Mouse (Mus musculus) right cerebral cortex, postnatal 14 days (tissue): ENCODE data around the gene Ints14.

Experiments
- DNase-seq: peaks from one replicate; pipeline ENCODE4 v3.0.0; 2022

The Ints14 gene

DNA sequence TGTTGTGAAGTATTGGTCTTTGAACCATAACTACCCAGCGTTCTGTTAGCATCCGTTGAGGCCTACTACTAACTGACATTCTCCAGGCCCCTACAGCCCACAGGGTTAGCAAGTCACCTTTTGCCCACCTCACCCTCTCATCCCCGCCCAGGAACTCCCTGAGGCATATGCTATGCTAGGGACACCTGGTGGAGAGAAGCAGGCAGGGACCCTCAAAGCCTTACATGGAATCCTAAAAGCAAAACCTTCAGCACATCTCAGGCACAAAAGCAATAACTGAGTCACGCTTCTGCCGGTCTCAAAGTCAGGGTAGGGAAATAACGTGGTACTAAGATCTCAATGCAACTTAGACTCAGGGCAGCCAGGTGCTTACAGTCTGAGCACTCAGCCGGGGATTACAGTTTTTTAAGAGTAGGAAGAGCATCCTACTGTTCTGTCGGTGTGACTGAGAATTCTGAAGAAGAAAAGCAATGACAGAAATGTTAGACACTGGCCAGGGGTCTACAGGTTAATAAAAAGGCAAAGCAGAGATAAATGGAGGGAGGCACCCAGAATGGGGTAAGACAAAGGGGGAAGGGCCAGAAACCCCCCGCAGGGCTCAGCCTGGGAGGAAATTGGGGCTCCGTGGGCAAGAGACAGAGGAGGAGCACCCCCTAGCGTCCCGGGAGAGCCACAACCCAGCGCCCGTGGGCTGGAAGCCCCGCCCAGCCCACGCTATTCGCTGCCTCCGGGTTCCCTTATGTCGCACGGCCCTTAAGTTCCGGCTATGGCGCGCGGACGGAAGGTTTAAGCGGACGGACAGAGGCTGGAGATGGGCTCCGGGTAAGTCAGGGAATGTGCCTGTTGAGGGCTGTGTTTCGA is at the start of gene Ints14:
TSS of gene Ints14 (plus strand) at position 789 of the 861 bp plus-strand sequence.
- peak; percentile 96 for DNase-seq

DNA sequence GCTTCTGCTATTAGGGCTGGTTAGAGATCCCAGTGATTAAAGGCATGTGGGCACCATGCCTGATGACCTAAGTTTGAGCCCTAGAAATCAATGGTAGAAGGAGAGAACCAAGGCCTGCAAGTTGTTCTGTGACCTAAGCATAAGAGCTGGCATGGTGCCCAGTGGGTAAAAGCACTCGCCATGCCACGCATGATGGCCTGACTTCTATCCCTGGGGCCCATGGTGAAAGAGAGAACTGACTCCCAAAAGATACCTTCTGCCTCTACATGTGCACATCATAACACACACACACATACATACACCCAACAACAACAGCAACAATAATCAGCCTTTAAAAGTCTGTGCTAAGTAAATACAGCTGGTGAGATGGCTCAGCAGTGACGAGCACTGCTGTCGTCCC is 47.3 kb upstream of the Ints14 start:
- DNase-seq: no peak

DNA sequence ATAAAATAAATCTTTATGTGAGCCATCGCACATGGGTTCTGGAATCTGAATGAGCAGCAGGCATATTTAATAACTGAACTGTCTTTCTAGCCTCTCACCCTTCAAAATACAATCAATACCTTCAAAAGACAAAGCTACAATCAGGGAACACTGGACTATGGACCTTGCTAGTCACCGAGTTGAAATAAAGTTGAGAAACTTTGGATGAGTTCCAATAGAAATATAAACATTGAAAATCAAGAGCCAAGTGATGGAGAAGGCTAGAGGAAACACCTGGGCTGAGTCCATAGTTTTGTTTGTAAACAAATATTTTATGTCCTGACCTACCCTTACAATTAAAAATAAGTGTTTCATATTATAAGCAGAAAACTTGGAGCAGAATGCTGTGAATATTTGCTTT is 46.7 kb upstream of the Ints14 start:
- no peak for DNase-seq

DNA sequence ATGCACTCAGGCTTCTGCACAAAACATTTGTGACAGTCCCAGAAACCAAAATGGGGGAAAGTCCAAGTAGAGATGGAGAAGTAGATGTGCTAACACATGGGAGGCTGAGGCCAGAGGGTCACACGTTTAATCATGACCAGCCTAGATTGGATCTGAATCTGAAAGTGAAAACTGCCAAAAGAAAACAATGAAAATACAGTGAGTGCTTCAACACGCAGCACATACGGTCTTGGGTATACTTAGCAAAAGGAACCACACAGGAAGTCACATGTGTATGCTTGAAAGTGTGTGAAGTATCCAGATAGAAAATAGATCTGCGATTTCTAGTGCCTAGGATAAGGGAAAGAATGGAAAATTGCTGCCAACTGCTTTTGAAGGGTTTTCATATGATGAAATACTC is 46.1 kb upstream of the Ints14 start:
- no peak for DNase-seq

DNA sequence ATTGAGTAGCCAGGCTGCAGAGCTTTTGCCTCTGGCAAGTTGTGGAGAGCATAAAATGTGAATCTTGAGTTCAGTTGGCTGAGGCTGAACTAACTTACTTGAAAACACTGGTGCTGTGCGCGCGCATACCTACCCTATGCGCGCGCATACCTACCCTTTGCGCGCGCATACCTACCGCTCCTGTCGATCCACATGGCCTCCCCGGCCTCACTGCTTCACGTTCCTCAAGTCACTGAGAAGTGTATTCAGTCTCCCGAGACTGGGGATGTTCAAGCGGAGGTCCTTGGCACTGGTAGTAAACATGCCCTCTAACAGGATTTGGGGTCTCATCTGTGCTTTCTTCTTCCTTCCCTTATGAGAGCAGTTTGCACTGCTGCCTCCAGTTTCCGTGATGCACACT is 42.1 kb upstream of the Ints14 start:
- DNase-seq: no peak

DNA sequence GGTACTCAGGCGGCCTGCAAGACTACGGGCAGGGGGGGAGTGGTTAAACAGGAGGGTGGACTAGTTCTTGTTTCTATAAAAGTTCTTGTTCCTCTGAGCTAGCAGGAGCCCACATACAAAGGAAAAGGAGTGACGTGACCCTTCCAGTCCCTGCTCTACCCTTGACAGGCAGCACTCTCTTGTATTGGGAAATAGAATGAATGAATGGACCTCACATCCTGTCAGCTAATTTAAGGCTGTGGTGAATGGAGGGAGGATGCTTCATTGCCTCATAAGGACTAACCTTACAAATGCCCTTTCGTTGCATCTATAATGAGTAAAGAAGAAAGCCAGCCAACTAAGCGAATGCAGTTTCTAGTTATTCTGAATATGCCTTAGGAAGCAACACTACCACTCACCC is 34.9 kb upstream of the Ints14 start:
- no peak for DNase-seq

DNA sequence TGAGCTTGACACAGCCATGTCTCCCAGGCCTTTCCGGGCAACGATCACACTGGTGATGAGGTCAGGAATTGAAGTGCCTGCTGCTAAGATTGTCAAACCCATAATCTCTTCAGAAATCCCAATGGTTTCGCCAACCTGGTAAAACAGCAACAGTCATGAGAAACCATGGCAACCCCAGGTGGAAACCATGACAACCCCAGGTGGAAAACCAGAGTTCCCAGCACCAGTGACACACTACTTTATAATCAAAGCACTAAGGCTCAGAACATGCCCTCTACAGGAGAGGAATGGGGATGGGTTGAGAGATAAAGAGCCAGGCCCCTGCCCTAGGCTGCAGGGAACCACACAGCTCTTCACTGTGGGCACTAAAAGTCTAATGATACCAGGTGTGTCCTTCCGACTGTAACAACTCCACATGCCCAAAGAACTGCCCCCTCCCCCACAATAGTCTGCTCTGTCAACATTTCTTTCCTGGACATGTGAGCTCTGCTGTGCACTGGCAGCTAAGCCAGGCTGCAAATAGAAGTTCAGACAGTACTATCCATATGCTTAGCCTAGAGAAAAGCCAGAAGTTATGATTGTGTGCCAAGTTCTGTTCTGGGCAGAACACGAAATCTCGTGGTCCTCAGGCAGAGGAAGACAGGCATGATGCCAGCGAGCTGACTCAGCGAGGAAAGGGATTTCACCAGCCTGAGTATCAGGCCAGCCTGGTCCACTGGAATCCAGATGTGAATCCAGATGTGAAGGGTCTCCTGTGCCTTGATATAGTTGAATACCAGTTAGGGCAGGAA is 34.3 kb upstream of the Ints14 start:
- DNase-seq: peak; percentile 83

DNA sequence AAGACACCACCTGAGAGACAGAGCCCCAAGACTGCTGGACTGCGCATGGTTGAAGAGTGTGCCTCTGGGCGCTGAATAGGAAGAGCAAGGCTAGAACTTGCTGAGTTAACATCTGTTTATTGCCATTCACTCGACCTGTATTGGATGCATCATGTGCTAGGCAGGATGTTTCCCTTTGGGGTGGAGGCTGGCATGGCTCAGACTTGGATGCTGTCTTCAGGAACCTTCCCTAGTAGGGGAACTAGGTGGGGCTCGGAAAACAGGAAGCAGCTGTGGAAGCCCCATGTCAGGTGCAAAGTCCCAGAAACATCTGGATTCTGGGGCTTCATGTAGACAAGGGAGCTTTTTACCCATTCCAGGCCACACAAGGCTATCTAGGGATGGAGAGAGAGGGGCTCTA is 30.4 kb upstream of the Ints14 start:
- DNase-seq: no peak

DNA sequence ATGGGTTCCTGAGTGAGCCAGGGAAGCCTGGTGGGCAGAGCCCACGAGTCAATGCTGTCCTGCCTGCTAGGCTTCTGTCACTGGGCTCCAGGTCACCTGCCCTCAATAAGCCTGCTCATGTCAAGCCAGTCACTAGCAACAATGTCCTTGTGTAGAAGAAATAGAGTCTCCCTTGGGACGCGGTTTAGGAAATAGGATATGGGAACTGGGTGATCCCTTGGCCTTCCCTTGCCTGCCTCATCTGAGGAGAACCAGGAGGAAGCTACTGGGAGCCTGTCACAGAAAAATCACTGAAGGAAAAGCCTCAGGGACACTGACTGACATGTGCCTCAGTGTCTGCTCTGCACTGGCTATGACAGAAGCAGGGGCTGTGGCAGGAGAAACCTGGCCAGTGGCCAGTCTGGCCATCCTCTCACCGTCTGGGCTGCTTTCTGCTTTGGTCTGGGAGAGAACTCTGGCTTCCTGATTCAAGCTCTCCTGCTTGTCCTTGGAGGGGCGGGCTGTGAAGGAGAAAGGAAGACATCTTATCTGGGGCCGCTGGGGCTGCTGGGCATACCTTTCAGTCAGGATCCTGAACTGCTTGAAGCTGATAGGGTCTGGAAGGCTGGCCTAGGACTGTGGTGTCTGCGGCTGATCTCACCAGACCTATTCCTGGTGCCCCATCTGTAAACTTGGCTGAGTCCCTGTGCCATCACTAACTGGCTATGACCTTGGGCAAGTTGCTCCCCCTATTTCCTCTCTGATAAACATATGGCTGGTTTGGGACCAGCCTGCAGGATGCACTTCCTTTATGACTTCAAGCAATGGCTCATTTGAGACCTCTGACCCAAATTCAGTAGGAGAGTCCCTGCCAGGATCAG is 28.7 kb upstream of the Ints14 start:
- no peak for DNase-seq

DNA sequence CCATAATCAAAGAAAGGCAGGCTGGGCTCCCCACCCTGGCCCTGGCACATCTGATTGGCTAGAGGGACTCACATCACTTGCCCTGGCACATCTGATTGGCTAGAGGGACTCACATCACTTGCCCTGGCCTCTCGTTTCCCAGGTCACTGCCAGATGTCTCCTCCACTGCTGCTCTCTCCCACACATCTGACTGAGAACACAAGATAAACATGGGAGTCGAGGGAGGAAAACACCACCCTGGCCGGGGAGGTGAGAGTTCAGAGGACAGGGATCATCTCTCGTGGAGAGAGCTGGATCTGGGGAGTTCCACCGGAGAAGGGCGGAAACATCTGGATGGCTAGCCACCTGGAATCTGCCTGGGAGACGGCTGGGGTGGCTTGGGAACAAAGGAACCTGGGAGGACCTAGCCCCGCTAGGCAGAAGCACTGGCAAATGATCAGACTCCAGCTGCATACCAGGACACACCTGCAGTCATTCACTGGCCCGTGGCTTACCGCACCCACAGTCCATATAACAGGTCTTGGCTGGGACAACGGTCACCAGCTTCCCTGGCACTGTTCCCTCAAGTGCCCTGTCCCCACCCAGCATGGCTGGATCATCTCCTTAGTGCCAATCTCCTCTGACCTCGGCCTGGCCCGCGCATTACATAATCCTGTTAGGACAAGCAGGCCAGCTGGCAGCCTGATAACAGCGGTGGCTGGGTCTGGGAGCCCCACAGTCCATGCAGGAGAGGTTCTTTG is 26.5 kb upstream of the Ints14 start:
- DNase-seq: no peak

DNA sequence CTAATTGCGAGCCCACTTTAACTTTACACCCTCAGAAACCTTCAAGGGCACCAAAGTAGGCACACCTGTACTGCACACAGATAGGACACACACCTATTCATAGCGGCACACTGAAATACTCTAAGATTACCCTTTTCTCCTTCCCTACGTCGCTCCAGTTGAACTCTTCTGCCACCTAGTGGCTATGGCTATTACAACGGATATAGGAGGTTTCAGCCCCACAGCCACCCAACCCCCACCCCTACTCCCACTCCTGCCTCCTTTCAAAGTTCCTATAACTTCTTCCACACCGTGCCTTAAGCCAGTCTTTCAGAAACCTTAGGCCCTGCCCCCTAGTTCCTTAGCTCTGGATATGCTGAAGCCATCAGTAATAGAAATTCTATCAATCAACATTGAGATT is 24.2 kb upstream of the Ints14 start:
- peak; percentile 64 for DNase-seq

DNA sequence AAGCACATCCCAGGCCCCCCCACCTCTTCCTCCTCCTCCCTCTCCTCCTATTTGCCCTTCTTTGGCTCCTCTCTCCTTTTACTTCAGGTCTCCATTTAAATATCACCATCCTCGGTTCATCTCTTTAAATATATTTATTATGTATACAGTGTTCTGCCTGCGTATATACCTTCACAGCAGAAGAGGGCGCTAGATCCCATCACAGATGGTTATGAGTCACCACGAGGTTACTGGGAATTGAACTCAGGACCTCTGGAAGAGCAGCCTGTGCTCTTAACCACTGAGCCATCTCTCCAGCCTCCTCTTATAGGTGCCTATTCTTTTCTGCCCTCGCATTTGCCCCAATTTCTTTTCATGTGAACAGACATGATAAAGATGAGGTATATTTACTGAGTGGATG is 23.2 kb upstream of the Ints14 start:
- DNase-seq: no peak

DNA sequence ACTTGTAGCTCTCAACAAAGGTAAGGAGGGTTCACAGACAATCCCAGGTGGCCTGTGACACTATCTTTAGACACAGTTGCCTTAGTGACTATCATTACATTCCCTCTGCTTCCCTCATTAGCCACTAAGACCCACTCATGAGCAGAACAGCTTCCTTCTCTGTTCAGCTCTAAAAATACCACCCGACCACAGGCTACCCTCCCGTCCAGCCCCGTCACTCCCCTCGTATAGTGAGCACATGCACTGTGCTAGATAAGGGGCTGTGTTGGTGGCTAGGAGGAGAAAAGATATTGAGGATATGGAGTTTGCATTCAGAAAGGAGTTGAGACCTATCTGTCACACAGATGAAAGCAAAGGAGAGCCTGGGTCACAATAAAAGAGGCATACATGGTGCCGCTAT is 22.2 kb upstream of the Ints14 start:
- DNase-seq: no peak

DNA sequence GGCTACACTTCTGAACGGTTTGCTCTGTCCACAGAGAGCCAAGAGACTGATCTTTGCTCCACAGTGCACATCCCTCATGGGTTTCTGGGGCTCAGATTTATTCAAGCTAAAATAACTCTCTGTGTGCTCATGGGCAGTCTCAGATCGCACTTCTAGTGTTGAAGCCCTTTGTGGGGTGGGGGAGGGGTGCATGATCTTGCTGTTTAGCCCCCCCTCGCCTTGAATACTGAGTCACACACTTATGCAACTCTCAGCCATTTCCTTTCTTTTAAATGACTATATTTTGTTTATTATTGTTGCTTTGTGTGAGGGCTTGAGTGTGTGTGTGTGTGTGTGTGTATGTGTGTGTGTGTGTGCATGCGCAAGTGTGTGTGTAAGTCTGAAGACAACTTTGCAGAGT is 21.4 kb upstream of the Ints14 start:
- DNase-seq: no peak

DNA sequence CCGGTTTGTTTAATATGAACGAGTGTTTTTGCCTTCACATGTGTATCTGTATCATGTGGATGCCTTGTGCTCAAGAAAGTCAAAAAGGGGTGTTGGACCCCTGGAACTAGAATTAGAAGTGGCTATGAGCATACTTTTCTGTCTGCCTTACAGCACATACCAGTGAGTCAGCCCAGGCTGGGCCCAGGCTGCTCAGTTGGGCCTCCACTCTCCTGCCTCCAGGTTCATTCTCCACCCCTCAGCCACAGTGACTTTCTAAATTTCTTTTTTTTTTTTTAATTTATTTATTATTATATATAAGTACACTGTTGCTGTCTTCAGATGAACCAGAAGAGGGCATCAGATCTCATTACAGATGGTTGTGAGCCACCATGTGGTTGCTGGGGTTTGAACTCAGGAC is 20.9 kb upstream of the Ints14 start:
- no peak for DNase-seq

DNA sequence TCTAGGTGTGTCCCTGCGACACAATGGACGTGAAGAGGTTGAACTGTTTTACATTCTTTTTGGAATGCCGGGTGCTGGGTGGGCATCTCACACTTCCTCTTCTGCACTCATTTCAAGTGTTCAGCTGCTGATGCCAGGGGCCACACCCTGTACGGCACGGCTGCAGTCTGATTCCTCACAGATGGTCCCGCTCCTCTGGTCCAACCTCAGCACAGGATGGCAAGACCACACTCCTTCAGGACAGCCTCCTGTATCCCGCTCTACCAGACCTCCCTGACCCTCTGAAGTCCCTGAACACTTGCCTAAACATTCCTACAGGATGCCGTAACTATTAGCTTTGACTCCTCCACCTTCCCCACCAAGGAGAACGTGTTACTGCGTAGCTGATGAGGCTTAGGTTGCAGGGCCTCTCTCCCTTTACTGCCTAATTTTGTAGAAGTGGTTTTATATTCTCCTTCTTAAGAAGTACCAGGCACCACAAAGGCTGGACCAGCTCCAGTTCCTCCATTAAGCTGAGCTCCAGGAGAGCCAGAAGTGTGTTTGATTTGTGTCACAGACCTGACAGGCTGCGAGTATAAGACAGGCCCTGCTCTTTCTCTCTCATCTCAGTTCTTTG is 19.9 kb upstream of the Ints14 start:
- no peak for DNase-seq

DNA sequence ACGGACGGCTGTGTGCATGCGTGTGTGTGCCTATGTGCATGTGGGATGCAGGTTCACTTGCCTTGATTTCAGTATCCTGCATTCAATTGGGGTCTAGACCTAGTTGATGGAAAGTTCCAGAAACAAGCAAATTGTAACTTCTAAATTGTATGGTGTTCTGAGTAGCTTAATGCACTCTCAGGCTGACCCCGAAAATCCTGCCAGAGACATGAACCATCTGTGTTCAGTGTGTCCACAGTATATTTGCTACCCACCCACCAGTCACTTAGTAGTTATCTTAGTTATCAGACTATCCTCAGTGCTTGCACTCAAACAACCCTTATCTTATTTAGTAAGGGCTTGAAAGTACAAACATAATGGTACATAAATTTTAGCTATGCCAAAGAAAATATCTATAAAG is 19.1 kb upstream of the Ints14 start:
- no peak for DNase-seq

DNA sequence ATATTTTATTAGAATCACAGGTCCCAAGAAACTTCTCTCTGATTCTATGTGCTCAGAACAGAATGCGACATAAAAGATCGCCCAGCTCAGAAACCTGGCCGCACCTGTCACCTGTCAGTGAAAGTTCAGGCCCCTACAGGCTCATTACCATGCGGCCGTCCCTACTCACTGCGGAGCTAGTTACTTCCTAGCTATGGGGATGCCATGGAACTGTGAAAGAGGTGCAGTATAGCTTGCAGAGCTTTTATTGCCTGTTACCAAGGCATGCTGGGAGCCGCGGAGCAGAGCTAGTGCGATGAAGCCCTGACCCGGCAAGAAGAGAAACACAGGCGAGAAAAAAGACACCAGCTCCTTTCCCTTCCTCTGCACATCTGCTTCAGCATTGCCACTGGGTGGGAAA is 16.7 kb upstream of the Ints14 start:
- no peak for DNase-seq

DNA sequence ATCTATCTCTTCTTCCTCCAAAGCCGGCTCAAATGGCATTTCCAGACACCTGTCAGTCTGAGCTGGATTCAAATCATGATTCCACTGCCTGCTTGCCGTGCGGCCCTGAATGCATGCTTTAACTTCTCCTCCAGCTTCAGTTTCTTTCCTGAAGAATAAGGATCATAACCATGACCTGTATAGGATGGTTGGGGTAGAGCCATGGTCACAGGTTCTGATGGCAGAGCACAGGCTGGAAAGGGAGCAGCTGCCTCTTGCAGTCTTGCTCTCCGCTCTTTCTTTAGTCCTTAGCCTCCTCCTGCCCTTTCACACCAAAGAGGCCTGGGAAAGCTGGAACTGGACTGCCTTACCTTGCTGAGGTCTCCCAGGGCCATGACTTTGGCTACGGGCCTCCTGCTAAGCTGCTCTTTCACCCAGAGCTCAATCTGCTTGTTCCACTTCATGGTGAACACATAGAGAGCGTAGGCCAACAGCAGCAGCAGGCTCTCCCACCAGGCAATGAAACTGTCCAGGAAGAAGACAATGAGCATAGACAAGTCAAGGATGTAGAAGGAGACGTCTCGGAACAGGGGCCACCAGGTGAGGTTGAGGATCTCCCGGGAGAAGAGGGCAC is 13.1 kb upstream of the Ints14 start:
- no peak for DNase-seq

DNA sequence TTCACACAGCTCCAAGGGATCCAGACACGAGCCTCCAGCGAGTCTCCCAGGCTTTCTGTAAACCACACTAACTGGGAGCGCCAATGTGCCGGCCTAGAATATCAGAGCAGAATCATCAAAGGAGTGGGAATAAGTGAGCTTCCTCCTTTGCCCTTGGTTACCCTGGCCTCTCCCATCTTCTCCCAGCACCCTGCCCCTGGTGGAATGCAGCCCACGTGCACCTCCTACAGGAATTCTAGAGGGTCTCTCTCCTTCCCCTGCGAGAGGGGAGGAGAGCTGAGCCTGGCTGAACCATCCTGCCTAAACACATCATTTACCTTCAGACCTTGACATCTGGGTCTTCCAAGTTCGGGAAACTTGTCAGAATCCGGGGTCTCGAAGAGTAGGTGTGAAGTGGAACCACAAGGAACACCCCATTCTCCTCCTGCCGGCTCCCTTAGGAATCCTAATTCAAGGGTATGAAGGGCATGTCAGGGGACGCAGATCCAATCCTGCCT is 9.5 kb upstream of the Ints14 start, which contains the start of gene Slc24a1:
TSS of gene Slc24a1 (minus strand) at position 447 of the 497 bp plus-strand sequence.
- no peak for DNase-seq

DNA sequence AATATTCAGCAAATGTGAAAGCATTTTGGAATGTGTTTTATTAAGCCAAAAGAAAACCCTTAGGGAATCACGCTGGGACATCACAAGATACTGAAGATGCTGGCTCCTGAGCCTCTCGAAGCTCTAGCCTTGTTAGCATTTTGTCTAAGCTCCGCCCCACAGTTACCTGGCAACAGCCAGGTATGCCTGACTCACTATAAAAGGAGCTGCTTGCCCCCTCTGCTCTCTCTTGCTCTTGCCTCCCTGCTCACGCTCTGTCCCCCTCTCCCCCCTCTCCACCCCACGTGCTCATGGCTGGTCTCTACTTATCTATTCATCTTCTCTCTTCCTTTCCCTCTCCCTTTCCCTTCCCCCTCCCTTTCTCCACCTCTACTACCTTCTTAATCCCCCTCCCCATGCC is 8.7 kb upstream of the Ints14 start:
- no peak for DNase-seq
